Mouse (Mus musculus): ENCODE measurements around the gene Olfr715. TPM values are rescaled to one million over a fixed set of nuclear protein-coding genes. Genes with fewer than 3 reads are reported as not detected.
"Not testable (repeated sequence)": the region's sequence is repeated elsewhere in the genome, so short reads cannot be mapped to it uniquely, and the experiment has no call there.

Gene Olfr715
- total RNA-seq (2014; rRNA removed) (not detected in 2 replicates), polyA plus RNA-seq (2015; fragmentation: Nextera tagmentation; extraction: Ambion mirVana) (not detected in 2 replicates)

DNA sequence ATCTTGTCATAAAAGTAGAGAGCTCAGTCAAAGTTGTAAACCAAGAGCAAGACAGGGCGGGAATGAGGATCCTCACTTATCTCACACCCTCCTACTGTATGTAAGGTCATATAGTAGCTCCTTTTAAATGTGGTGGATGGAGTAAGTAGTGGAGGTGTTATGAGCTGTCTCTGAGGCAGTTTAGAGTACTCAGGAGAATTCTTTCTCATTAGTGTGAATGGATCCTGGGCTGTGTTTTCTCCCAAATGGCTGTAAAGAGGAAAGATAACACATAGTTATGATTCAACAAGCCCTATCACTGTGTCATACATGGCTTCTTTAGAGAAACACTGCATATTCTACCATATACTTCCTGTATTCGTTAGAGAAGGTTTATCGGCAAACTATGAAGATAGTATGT is at the start of gene Olfr715:
Gene Olfr715 (minus strand): TSS at position 101 of the 400 bp plus-strand sequence.
- H3K4me1 ChIP-seq (ENCODE audit: insufficient read depth, low read length); ATAC-seq; H3K27ac ChIP-seq; H3K4me3 ChIP-seq (ENCODE audit: low read length); H3K9me3 ChIP-seq (ENCODE audit: low read length); H3K4me2 ChIP-seq (ENCODE audit: low read depth, low read length); H3K9ac ChIP-seq (replicated peaks; ENCODE audit: low read length); DNase-seq (ENCODE audit: low spot score); H3K36me3 ChIP-seq (ENCODE audit: insufficient read depth, low read length); H3K27me3 ChIP-seq (ENCODE audit: insufficient read depth, low read length): not testable (repeated sequence)
- 87% methylated on average over 2 of the region's 3 CpGs for WGBS

DNA sequence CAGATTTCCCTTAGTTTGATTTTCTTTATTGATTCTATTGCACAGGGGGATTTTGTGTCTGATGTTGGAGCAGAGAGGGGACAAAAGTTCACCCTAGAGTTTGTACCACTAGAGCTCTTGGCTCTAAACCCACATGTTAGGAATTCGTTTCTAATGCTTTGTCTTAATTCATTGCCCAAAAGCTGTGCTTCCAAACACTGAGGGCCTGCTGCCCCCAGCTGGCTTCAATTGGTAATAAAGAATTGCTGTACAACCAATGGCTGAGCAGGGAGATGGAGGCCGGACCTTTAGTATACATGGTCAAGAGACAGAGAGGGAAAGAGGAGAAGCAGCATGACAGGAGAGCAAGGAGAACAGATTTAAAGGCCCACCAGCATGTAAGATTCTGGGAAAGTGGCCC is 49.5 kb upstream of the Olfr715 start:
- H3K27ac ChIP-seq: no peak overlapping the region

DNA sequence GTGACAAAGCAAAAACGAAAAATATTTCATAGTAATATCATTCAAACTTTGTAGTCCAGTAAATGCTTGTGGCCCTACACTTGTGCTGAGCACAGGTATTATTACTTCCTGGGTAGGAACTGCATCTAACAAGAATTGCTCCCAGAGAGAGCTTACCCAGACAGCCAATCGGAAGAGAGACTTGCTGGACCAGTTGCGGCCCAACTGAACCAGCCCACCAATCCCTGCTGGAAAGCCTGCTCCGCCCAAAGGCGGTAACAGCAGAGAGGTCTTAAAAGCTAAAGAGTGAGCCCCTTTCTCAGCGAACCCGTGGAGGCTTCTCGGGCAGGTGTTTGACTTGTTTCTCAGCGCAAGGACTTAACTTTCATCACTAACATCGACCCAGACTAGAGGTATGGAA is 35.8 kb upstream of the Olfr715 start, which contains the start of gene Nlrp14:
Gene Nlrp14 (plus strand): TSS at position 301 of the 400 bp plus-strand sequence.
- H3K4me1 ChIP-seq (ENCODE audit: insufficient read depth, low read length): no peaks in the 10 kb centered on the region
- H3K27ac ChIP-seq: no peak within 1 kb of the TSS
- no peaks in the 10 kb centered on the region for H3K36me3 ChIP-seq (ENCODE audit: insufficient read depth, low read length)
- H3K4me3 ChIP-seq (ENCODE audit: low read length): no peak within 1 kb of the TSS
- 86% methylated on average over 10 of the region's 10 CpGs for WGBS
- DNase-seq (ENCODE audit: low spot score): no peak
- H3K9ac ChIP-seq (replicated peaks; ENCODE audit: low read length): no peak within 1 kb of the TSS
- no peaks in the 10 kb centered on the region for H3K27me3 ChIP-seq (ENCODE audit: insufficient read depth, low read length)
- no peak for TF ChIP-seq CTCF (IDR thresholded peaks at IDR 0.05; ENCODE audit: low read depth)
- no peak within 1 kb of the TSS for H3K4me2 ChIP-seq (ENCODE audit: low read depth, low read length)
- no peaks in the 10 kb centered on the region for H3K9me3 ChIP-seq (ENCODE audit: low read length)
- ATAC-seq: no peak

More for the DNA sequence above, 49.5 kb upstream of the Olfr715 start:
- Histone ChIP-seq H3K9me3 (ENCODE audit: low read length) (no peaks in the 10 kb centered on the region), H3K36me3 (ENCODE audit: insufficient read depth, low read length) (no peaks in the 10 kb centered on the region), H3K4me1 (ENCODE audit: insufficient read depth, low read length) (no peaks in the 10 kb centered on the region), H3K27me3 (ENCODE audit: insufficient read depth, low read length) (no peaks in the 10 kb centered on the region), H3K9ac (replicated peaks; ENCODE audit: low read length) (no peak overlapping the region), H3K4me2 (ENCODE audit: low read depth, low read length) (no peak overlapping the region), H3K4me3 (ENCODE audit: low read length) (no peak overlapping the region)
- no peak for TF ChIP-seq CTCF (IDR thresholded peaks at IDR 0.05; ENCODE audit: low read depth)
- ATAC-seq: no peak
- DNase-seq (ENCODE audit: low spot score): no peak
- WGBS: 44% methylated on average over 2 of the region's 2 CpGs

DNA sequence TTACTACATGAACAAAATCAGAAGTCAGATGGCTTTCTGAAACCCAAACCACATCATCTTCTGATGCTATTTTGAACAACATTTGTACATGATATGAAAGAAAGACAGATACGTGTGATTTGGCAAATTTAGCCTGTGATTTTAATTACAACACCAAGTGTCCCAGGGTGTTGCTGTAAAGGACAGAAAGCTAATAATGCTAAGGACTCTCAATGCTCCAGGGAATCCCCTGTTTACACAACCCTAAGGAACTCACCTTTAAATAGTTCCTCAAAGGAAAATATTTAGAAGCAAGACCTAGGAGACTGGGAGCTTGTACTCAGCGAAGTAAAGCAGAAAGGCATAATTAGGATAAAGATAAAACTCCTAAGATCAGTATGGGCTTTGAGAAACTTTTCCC is 7.1 kb upstream of the Olfr715 start, which contains the start of gene Olfr716:
Gene Olfr716 (plus strand): TSS at position 301 of the 400 bp plus-strand sequence.
- not testable (repeated sequence) for H3K9ac ChIP-seq (replicated peaks; ENCODE audit: low read length); DNase-seq (ENCODE audit: low spot score); H3K27ac ChIP-seq; H3K36me3 ChIP-seq (ENCODE audit: insufficient read depth, low read length); H3K9me3 ChIP-seq (ENCODE audit: low read length); H3K4me2 ChIP-seq (ENCODE audit: low read depth, low read length); ATAC-seq; H3K27me3 ChIP-seq (ENCODE audit: insufficient read depth, low read length); H3K4me3 ChIP-seq (ENCODE audit: low read length); H3K4me1 ChIP-seq (ENCODE audit: insufficient read depth, low read length)
- WGBS: 76% methylated on average over 2 of the region's 2 CpGs

DNA sequence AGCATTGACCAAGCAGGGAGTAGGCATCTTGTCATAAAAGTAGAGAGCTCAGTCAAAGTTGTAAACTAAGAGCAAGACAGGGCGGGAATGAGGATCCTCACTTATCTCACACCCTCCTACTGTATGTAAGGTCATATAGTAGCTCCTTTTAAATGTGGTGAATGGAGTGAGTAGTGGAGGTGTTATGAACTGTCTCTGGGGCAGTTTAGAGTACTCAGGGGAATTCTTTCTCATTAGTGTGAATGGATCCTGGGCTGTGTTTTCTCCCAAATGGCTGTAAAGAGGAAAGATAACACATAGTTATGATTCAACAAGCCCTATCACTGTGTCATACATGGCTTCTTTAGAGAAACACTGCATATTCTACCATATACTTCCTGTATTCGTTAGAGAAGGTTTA is 20.6 kb downstream of the Olfr715 start, which contains the start of gene Olfr715b:
Gene Olfr715b (minus strand): TSS at position 101 of the 400 bp plus-strand sequence.
- not testable (repeated sequence) for H3K27me3 ChIP-seq (ENCODE audit: insufficient read depth, low read length); H3K9ac ChIP-seq (replicated peaks; ENCODE audit: low read length); H3K9me3 ChIP-seq (ENCODE audit: low read length); DNase-seq (ENCODE audit: low spot score); H3K36me3 ChIP-seq (ENCODE audit: insufficient read depth, low read length); H3K27ac ChIP-seq; ATAC-seq; H3K4me2 ChIP-seq (ENCODE audit: low read depth, low read length); H3K4me1 ChIP-seq (ENCODE audit: insufficient read depth, low read length); H3K4me3 ChIP-seq (ENCODE audit: low read length)
- 96% methylated on average over 1 of the region's 2 CpGs for WGBS

DNA sequence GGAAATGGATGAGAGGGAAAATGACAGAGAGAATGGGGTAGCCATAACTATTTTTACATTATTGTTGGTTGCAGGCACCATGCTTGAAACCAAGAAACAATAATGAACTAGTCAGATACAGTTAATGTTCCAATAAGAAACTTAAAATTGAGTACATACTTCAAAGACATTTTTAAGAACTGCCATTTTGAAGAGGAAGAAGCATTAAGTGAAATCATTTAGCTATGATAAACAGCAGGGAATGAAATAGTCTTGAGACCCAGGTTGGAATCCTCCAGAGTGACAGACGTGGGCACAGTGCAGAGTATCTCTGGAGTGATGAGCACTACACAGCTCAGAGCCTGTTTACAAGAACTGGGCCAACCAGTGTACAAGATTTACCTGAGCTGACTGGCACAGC is 38.0 kb downstream of the Olfr715 start, which contains the start of gene Olfr17:
Gene Olfr17 (plus strand): TSS at position 301 of the 400 bp plus-strand sequence.
- WGBS: 56% methylated on average over 1 of the region's 1 CpGs
- ATAC-seq: no peak
- Histone ChIP-seq H3K27me3 (ENCODE audit: insufficient read depth, low read length) (no peaks in the 10 kb centered on the region), H3K4me2 (ENCODE audit: low read depth, low read length) (no peak within 1 kb of the TSS), H3K4me1 (ENCODE audit: insufficient read depth, low read length) (no peaks in the 10 kb centered on the region), H3K4me3 (ENCODE audit: low read length) (no peak within 1 kb of the TSS), H3K36me3 (ENCODE audit: insufficient read depth, low read length) (no peaks in the 10 kb centered on the region), H3K27ac (no peak within 1 kb of the TSS), H3K9ac (replicated peaks; ENCODE audit: low read length) (no peak within 1 kb of the TSS), H3K9me3 (ENCODE audit: low read length) (no peaks in the 10 kb centered on the region)
- no peak for DNase-seq (ENCODE audit: low spot score)
- no peak for TF ChIP-seq CTCF (IDR thresholded peaks at IDR 0.05; ENCODE audit: low read depth)

Other genes with a start within 250 kb of the Olfr715 start
- not detected in 2 replicates for gene Olfr706, start 242.9 kb downstream of the Olfr715 start, total RNA-seq (2014; rRNA removed)
- gene Olfr706, start 242.9 kb downstream of the Olfr715 start, polyA plus RNA-seq (2015; fragmentation: Nextera tagmentation; extraction: Ambion mirVana): not detected in 2 replicates
- not detected in 2 replicates for gene Olfr707, start 229.8 kb downstream of the Olfr715 start, total RNA-seq (2014; rRNA removed)
- not detected in 2 replicates for gene Olfr707, start 229.8 kb downstream of the Olfr715 start, polyA plus RNA-seq (2015; fragmentation: Nextera tagmentation; extraction: Ambion mirVana)
- gene Olfr1532-ps1, start 223.1 kb downstream of the Olfr715 start, total RNA-seq (2014; rRNA removed): not detected in 2 replicates
- not detected in 2 replicates for gene Olfr1532-ps1, start 223.1 kb downstream of the Olfr715 start, polyA plus RNA-seq (2015; fragmentation: Nextera tagmentation; extraction: Ambion mirVana)
- gene Olfr709-ps1, start 198.9 kb downstream of the Olfr715 start, total RNA-seq (2014; rRNA removed): not detected in 2 replicates
- not detected in 2 replicates for gene Olfr709-ps1, start 198.9 kb downstream of the Olfr715 start, polyA plus RNA-seq (2015; fragmentation: Nextera tagmentation; extraction: Ambion mirVana)
- gene Olfr710, start 182.8 kb downstream of the Olfr715 start, total RNA-seq (2014; rRNA removed): not detected in 2 replicates
- not detected in 2 replicates for gene Olfr710, start 182.8 kb downstream of the Olfr715 start, polyA plus RNA-seq (2015; fragmentation: Nextera tagmentation; extraction: Ambion mirVana)
- not detected in 2 replicates for gene Olfr6, start 167.1 kb downstream of the Olfr715 start, total RNA-seq (2014; rRNA removed)
- gene Olfr6, start 167.1 kb downstream of the Olfr715 start, polyA plus RNA-seq (2015; fragmentation: Nextera tagmentation; extraction: Ambion mirVana): not detected in 2 replicates
- not detected in 2 replicates for gene Olfr711, start 155.6 kb downstream of the Olfr715 start, total RNA-seq (2014; rRNA removed)
- not detected in 2 replicates for gene Olfr711, start 155.6 kb downstream of the Olfr715 start, polyA plus RNA-seq (2015; fragmentation: Nextera tagmentation; extraction: Ambion mirVana)
- not detected in 2 replicates for gene Olfr2, start 125.0 kb downstream of the Olfr715 start, total RNA-seq (2014; rRNA removed)
- not detected in 2 replicates for gene Olfr2, start 125.0 kb downstream of the Olfr715 start, polyA plus RNA-seq (2015; fragmentation: Nextera tagmentation; extraction: Ambion mirVana)
- not detected in 2 replicates for gene Olfr713, start 99.9 kb downstream of the Olfr715 start, total RNA-seq (2014; rRNA removed)
- gene Olfr713, start 99.9 kb downstream of the Olfr715 start, polyA plus RNA-seq (2015; fragmentation: Nextera tagmentation; extraction: Ambion mirVana): not detected in 2 replicates
- gene Olfr714, start 60.1 kb downstream of the Olfr715 start, total RNA-seq (2014; rRNA removed): not detected in 2 replicates
- not detected in 2 replicates for gene Olfr714, start 60.1 kb downstream of the Olfr715 start, polyA plus RNA-seq (2015; fragmentation: Nextera tagmentation; extraction: Ambion mirVana)
- not detected in 2 replicates for gene Olfr17, start 37.9 kb downstream of the Olfr715 start, total RNA-seq (2014; rRNA removed)
- gene Olfr17, start 37.9 kb downstream of the Olfr715 start, polyA plus RNA-seq (2015; fragmentation: Nextera tagmentation; extraction: Ambion mirVana): not detected in 2 replicates
- gene Olfr715b, start 20.7 kb downstream of the Olfr715 start, total RNA-seq (2014; rRNA removed): not detected in 2 replicates
- gene Olfr715b, start 20.7 kb downstream of the Olfr715 start, polyA plus RNA-seq (2015; fragmentation: Nextera tagmentation; extraction: Ambion mirVana): not detected in 2 replicates
- not detected in 2 replicates for gene Olfr716, start 7.2 kb upstream of the Olfr715 start, total RNA-seq (2014; rRNA removed)
- not detected in 2 replicates for gene Olfr716, start 7.2 kb upstream of the Olfr715 start, polyA plus RNA-seq (2015; fragmentation: Nextera tagmentation; extraction: Ambion mirVana)
- 0.10 TPM in 1 of 2 replicates, not detected in the other for gene Nlrp14, start 35.9 kb upstream of the Olfr715 start, total RNA-seq (2014; rRNA removed)
- gene Nlrp14, start 35.9 kb upstream of the Olfr715 start, polyA plus RNA-seq (2015; fragmentation: Nextera tagmentation; extraction: Ambion mirVana): 0.06 TPM in 1 of 2 replicates, not detected in the other
- gene Rbmxl2, start 78.4 kb upstream of the Olfr715 start, total RNA-seq (2014; rRNA removed): not detected in 2 replicates
- gene Rbmxl2, start 78.4 kb upstream of the Olfr715 start, polyA plus RNA-seq (2015; fragmentation: Nextera tagmentation; extraction: Ambion mirVana): not detected in 2 replicates
- gene Syt9, start 239.6 kb upstream of the Olfr715 start, total RNA-seq (2014; rRNA removed): 30.0 and 63.9 TPM in 2 replicates
- 10.3 and 12.4 TPM in 2 replicates for gene Syt9, start 239.6 kb upstream of the Olfr715 start, polyA plus RNA-seq (2015; fragmentation: Nextera tagmentation; extraction: Ambion mirVana)